Mouse (Mus musculus): ENCODE measurements at regions not wholly inside any gene's neighbourhood (a gene's known extent, or its start where the extent isn't known, plus 50 kb on each side); places are given as distances from the start of the nearest gene placed in this dataset.

DNA sequence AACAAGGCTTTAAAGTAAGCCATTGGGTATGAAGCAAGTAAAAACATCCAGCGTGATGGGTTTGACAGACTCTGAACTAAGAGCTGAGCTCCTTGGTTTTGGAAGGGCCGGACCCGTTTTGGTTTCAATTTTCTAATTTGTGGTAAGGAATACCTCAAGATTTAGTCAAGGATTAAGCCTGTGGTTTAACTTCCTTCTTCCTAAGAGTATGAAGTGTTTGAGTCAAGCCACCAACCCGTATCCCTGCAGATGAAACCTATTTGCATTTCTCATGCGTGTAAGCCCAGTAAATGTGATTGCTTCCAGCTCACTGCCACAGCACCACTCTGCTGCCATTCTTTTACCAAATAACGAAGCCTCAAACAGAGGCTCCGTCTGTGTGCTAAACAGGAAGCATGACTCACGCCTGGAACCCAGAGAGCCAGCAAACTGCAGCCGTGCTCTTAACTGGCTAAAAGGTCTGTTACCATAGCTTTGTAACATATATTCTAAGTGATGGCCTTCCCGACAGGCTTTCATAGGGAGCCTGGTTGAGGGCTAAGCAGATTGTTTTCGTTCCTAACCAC is 149.7 kb downstream of the Etv1 start:
- DNase-seq = peak; percentile 14

DNA sequence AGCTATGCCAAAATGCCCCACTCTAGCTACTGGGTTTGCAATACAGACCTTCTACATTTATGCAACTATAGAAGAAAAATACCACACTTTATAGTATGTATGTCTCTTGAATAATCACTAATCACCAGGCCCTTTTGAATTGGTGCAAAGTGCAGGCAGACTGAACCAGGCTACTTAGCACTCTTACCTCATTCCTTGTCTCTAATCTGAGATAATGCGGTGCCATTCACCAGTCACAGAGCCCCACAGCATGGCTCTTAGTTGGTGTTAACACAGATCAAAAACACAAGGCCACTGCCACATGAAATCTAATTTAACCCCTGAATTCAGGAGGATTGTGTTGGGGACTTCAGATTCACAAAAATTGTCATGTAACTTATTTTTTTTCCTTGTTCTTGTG is 150.5 kb downstream of the Etv1 start:
- DNase-seq = no peak

DNA sequence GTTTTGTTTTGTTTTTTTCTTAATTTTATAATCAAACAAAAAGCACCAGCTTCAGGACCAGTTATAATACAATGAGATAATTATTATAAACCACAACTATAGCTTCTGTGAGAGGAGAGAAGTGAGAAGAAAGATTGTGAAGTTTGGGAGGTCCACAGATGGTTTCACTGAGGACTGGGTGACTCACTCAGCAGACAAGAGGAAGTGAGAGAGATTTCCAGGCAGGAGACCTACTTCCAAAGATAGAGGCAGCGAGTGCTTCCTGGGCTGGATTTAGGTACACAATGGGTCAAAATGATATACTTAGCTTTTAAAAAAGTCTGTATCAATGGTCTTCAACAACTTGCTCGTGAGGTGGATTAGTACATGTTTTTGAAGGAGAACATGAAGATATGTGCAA is 152.6 kb downstream of the Etv1 start:
- DNase-seq = no peak

DNA sequence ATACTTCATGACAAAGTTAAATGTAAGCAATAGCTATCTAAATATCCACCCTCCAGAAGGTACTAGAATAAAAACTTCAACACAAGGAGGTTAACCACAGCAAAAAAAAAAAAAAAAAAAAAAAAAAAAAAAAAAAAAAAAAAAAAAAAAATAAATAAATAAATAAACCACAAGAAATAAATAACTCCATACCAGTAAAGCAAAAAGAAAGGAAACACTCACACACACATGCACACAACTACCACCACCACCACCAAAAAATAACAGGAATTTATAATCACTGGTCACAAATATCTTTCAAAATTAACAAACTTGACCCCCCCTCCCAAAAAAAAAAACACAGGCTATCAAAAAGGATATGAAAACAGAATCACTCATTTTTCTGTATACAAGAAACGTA is 180.4 kb downstream of the Etv1 start:
- DNase-seq = no peak

DNA sequence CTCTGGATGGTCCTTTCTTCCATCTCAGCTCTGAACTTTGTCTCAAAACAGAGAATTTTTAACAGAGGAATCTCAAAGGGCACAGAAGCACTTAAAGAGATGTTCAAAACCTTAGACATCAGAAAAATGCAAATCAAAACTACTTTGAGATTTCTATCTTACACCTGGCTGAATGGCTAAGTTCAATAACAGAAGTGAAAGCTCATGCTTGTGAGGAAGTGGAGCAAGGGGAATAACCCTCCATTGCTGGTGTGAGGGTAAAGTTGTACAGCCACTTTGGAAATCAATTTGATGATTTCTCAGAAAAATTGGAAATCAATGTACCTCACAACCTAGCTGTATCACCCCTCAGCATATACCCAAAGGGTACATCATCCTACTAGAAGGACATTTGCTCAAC is 183.1 kb downstream of the Etv1 start:
- DNase-seq = no peak

DNA sequence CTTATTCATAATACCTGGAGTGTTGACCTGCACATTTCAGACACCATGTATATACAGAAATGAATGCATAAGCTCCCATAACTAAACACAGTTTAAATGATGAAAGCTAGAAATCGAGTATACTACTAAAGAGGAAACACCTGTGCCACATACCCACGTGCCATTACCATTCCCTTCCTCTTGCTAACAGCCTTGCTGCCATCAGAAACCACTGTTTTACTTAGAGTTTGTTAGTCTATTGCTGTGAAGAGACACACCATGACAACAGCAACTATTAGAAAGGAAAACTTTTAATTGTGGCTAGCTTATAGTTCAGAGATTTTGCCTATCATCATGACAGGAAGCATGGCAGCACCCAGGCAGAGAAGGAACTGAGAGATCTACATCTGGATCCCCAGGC is 191.2 kb downstream of the Etv1 start:
- DNase-seq = no peak

DNA sequence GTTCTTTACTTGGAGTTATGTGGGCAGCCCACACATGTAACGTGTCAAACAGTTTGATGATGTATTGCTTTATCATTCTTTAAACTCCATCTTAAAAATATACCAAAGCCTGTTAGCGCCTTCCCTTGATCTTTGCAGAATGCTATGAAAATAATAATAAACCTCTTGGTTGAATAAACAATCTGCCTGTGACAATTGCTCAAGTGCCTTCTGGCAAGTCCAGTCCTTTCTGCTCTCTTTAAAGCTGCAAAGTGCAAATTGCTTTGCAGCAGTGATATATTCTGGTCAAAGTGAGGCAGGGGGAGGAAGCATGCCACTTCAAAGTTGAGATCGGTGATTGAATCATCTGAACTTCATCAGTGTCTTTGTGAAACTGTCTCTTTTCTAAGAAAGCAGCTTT is 193.0 kb downstream of the Etv1 start:
- no peak for DNase-seq

DNA sequence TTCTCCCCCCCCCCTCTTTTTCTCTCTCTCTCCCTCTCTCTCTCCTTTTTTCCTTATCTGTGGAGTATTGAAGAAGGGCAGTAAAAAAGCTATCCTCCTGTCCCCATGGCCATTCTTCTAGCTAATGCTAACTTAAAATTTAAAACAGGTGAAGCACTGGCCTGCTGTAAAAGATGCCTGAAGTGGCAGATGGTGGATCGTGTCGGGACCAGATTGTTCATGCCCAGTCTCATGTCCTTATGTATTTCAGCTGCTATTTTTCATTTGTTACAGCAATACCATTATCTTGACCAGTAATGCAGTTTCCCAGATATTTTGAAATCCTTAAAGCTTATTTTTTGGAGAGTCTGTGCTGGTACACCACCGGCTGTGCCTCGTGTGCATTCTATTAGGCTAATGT is 196.3 kb downstream of the Etv1 start:
- no peak for DNase-seq

DNA sequence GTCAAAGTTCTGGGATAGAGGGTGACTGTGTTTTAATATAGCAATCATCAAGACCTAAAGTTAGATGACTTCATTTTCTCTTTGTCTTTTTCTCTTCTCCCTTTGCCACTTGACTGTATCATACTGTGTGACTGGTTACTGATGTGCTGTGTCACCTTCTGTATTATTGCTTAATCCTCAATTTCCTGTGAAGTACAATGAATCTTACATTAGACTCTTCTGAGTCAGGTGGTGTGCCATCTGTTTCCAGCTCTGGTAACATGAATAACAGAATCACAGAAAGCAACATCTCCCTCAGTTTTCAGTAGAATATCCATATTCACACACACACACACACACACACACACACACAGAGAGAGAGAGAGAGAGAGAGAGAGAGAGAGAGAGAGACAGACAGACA is 203.2 kb downstream of the Etv1 start:
- DNase-seq = no peak

DNA sequence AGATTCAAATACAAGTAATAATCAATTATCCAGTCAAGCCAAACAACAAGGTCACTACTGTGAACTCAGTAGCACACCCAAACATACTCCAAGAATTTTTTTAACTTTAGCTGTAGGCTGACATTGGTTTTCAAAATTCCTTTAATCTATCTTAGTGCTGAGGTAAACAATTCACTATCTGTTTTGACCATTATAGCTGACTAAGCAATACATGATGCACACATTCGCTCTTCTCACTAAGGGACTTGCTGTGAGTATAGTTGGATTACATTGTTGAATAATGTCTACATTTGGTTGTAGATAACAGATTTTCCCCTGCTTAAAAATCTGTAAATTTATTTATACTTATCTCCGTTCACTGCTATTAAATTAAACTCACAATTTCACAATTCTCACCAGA is 206.7 kb downstream of the Etv1 start:
- DNase-seq = no peak

DNA sequence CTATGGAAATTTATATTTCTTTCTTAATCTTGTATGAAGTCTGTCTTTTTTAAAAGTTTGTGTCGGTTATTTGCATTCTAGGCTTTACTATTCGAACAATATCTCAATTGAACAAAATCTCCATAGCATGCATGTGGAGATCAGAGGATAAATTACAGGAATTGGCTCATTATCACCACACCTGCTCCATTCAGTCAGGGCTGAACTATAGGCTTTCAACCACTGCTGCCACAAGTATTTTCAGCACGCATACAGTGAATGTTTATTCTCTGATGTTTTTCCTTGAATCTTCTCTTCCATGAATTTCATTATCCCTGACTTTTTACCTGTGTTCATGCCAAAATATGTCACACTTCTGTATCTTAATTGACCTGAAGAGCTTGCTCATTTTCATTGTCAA is 207.2 kb downstream of the Etv1 start:
- DNase-seq = no peak

DNA sequence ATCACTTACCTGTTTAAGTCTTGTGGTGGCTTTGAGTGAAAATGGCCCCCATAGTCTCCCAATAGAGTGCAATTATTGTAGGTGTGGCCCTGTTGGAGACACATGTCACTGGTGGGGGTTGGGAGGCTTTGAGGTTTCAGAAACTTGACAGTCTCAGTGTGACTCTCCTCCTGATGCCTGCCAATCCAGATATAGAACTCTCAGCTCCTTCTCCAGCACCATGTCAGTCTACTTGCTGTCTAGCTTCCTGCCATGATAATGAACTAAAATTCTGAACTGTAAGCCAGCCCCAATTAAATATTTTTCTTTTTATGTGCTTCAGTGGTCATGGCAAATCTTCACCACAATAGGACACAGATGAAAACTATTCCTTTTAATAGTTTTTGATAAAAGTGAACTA is 208.1 kb downstream of the Etv1 start:
- no peak for DNase-seq

DNA sequence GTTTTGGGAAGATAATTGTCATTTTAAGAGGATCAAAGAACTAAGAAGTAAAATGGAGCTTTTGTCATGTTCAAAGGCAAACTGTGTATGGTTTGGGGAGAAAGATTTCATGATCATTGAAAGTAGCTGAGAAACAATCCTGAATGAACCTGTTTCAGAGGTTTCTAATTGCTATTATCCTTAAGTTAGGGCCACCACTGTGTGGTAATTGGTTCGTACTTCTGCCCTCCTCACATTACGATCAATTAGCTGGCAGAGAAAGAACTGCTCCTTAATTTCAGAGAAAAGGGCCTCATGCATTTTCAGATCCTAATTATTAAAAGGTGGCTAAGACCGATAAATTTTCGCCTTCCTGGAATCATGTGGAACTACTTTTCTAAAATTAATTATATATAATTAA is 208.6 kb downstream of the Etv1 start:
- DNase-seq = no peak

DNA sequence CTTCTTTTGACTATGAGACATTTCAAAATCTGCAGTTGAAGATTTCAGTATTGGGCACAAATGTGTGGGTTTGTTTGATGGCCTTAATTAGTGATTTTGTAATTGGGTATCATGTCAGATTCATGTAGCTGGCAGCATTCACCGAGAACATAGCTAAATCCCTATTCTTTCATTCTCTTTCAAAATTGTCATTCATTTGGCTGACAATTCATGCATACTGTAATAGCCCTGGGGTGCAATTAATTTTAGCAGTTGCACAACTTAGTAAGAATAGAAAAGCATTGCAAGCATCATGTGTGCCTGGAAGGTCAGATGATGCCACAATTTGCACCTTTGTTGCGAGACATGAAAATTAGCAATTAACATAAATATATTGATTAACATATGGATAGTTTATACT is 248.0 kb downstream of the Etv1 start:
- no peak for DNase-seq

DNA sequence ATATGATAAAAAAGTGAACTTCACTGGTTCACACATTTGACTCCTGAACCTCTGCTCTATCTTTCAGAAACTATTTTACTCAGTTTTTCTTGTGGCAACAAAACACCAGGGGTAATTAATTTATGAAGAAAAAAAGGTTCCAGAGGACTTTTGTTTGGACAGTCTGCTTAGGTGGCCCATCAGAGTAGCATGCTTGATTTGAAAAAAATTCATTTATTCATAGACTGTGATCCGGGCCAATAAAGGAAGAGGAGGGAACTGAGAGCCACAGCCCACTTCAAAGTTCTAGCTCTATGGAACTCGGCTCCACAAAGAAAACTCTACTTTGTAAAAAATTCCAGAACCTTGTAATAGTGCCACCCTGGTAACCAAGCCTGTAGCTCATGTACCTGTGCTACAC is 248.8 kb downstream of the Etv1 start:
- no peak for DNase-seq

DNA sequence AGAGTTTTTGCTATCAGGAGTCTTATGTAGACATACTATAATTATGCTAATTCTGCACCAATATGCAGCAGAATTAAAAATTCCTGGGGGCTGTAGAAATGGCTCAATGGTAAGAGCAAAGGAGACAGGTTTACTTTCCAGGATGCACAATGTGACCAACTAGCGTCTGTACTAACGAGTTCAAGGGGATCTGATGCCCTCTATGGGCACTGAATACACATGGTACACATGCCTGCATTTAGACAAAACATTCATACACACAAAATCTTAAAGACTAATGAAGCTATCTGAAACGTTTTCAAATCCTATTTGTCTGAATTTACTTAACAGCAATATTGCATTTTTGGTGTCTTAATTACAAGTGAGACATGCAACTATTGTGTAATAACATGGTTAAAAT is 254.8 kb downstream of the Etv1 start:
- no peak for DNase-seq

DNA sequence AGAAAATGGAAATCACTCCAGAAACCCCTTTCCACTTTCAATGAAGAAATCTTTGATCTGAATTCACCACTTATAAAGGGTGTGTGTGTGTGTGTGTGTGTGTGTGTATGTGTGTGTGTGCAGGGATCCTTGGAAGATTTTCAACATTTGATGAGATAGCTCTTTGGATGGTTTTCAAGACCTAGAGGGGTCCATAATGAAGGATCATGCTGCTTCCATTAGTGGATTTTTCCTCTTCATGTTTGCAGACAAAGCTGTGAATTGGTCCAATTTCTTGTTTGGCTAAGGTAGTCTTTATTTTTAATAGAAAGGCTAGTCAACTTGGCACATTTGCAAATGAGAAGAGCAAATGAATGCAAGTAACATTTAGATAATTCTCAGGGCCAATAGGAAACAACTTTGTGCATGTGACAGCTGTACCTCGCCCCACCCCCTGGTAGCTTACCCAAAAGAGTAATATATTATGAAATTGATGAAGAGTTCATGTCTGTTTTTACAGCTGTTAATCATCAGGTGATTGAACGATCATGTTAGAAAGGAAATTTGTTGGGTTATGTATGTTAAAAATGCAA is 257.4 kb downstream of the Etv1 start:
- DNase-seq = no peak

DNA sequence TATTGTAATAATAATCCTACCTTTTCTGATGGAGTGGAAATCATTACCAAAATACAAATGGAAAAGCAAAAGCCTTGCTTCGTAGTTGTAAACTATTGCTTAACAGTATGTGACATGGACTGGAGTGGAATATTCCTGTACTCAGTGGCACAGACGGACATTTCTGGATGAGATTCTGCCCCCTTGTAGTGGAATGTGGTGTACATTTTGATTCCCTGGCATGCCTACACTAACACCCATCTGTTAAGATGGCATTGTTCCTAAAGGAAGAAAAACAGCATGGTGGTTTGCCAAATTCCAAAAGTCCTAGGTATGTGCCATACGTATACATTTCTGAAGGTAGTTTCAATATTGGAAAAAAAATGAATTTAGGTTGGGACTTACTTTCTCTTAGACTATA is 258.9 kb downstream of the Etv1 start:
- DNase-seq = no peak

DNA sequence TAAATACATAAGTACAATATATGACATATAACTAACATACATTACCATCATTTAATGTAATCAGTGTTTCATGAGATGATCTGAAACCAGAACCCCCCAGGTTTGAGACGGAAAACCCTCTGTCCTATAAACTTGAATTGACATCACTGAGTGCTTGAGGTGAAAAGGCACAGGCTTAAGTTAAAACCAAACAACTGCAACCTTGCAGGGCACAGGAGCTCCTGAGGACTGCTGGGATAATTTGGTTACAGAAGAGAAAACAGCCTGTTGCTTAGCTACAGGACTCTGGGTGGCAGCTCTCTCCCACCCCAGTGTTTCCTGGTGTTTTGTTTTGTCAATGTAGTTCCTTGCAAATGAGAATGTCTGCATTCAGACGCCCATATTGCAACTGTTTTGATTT is 259.5 kb downstream of the Etv1 start:
- DNase-seq = no peak

DNA sequence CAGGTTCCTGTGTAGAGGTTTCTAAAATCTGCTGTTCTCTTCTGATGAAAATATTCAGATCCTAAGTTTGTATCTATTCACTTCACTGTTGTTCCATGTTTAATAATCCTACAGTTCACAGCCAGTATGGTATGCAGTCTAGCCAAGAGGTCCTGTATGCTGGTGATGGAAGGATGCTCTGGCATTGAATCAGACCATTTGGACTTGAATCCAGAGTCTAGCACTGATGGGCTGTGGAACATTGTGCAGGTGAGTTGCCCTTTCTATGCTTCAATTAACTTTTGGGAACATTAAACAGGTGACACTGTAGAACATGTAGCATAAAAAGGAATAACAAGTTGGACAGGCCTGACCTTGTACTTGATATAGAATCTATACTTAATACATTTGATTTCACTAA is 267.9 kb downstream of the Etv1 start:
- DNase-seq = no peak

DNA sequence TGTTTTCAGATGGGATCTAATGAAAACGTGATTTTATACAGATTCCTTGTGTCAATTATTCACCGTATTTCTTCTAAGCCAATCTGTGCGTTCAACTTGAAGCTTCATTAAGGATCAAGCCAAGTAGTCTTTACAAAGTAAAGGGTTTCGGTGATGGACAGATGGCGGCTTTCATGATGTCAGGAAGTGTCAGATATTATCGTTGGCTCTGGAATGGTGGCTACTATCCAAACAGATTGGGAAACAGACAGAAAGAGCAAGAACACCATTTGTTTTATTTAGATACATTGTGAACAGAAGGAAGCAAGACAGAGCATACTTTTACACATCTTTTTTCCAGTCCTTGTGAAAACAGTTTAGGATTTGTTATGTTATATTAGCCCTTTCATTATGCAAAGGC is 269.3 kb downstream of the Etv1 start:
- DNase-seq = no peak

DNA sequence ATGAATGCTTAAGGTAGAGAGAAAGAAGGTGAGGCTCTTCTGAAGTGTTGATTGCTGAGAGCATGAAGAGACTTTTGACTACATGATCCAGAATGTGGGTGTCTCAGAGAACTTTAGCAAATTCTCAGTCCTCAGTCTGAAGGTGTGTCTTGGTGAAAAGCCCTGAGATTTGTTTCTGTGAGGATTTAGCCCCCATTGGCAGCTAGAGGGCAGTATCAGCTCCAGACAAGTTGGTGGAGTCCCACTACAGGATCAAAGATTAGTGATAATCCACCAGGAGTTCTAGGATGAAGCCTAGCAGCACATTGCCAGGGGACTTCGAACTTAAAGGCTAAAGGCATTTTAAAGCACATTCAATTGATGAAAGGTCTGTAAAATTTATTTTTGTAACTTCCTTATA is 269.8 kb downstream of the Etv1 start:
- peak; percentile 11 for DNase-seq

DNA sequence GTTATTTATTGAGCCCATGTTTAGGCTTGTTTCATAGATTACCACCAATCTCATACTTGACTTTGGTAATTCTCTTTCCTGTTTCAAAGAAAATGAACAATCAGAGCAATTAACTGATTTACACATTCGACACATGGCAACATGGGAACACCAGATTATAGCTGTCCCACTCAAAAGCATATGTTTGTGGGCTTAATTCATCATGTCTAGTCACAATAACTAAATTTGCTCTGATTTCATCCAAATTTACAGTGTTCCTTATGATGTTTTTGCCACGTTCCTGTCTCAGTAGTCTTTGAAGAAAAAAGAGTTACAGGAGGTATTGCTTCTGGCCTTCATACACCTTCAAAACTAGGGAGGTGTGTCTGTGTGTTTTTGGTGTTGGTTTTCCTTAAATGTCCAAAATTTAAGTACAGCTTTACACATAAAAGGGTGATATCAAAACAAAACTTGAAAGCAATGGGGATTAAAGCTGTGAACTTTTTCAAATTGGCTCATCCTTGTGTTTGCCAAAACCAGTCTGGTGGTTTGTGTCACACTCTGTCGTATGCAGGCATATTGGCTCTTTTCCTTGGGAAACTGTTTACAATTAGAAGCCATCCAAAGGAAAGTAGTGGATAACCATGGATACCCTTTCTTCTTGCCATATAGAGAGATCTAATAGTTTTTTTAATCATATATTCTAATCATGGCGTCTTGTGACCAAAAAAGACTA is 291.3 kb downstream of the Etv1 start:
- DNase-seq = no peak

DNA sequence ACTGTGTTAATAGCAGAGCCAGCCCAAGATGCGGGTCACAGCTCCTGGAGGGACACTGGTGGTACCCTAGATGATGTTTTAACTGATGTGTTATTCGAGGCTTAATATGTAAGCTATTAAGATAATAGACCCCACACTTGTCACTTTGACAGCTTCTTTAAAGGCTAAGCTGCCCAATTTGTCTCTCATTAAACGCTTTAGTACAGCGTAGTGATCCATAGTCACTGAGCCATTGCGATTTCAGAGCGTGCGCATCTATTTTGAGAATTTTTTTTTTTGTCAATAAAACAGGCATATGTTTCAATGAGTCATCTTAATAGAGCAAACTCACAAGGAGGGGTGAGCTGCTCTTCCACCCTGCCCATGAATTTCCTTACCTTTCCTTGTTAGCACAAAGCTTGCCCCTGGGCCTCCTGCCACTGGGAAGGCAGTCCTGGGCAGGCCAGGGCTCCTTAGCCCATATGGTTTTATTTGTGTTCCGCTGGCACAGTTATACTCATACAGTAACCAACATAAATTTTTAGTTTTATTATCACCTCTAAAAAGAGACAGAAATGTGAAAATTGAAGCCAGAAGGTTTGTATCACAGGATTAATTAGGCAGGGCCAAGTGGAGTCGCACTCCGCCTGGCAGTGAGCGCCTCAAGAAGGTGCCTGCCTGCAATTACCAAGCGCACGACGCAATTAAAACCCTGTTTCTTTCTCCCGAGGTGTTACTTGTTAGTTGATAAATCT is 294.3 kb downstream of the Etv1 start:
- DNase-seq = no peak

All from adrenal gland, adult 8-10 months (tissue).